Mouse (Mus musculus): Measurements from ENCODE around the gene Gm20388. TPM values are rescaled to one million over a fixed set of nuclear protein-coding genes. Genes with fewer than 3 reads are reported as not detected.

The Gm20388 gene
- polyA plus RNA-seq, 1 experiment from 2014 or later = 7.4 TPM

- Histone ChIP-seq H3K9me3 (replicated peaks; ENCODE audit: control insufficient read depth, low read length) (no peaks in the 10 kb centered on the region), H3K27ac (ENCODE audit: low read length) (no peak overlapping the region), H3K4me2 (ENCODE audit: low read depth, low read length) (no peak overlapping the region), H3K4me3 (replicated peaks; ENCODE audit: low read length) (no peak overlapping the region), H3K4me1 (ENCODE audit: control insufficient read depth, insufficient read depth, low read length) (peaks cover 12% of the 10 kb centered on the region), H3K36me3 (ENCODE audit: control insufficient read depth, insufficient read depth, low read length) (no peaks in the 10 kb centered on the region), H3K9ac (ENCODE audit: low read length) (no peak overlapping the region), H3K27me3 (ENCODE audit: control insufficient read depth, insufficient read depth, low read length) (no peaks in the 10 kb centered on the region)
- 79% methylated on average over 3 of the region's 3 CpGs for WGBS
- no peak for ATAC-seq (ENCODE audit: insufficient read depth, low FRiP score)
These were observed 1732.2 kb downstream of the Gm20388 start for GRCm38 (mm10) chr8:121642804-121643203.

- Histone ChIP-seq H3K4me2 (ENCODE audit: low read depth, low read length) (no peak overlapping the region), H3K9me3 (replicated peaks; ENCODE audit: control insufficient read depth, low read length) (no peaks in the 10 kb centered on the region), H3K27me3 (ENCODE audit: control insufficient read depth, insufficient read depth, low read length) (no peaks in the 10 kb centered on the region), H3K27ac (ENCODE audit: low read length) (no peak overlapping the region), H3K4me1 (ENCODE audit: control insufficient read depth, insufficient read depth, low read length) (peaks cover 18% of the 10 kb centered on the region; the same call in 1 of the 2 replicates), H3K36me3 (ENCODE audit: control insufficient read depth, insufficient read depth, low read length) (no peaks in the 10 kb centered on the region), H3K4me3 (replicated peaks; ENCODE audit: low read length) (no peak overlapping the region), H3K9ac (ENCODE audit: low read length) (no peak overlapping the region)
- no peak for ATAC-seq (ENCODE audit: insufficient read depth, low FRiP score)
- WGBS = 64% methylated on average over 11 of the region's 11 CpGs
These were observed 1732.7 kb downstream of the Gm20388 start for GRCm38 (mm10) chr8:121643384-121643783.

GRCm38 (mm10) chr8:121647511-121648215, 1737.0 kb downstream of the Gm20388 start:
- H3K9ac ChIP-seq (ENCODE audit: low read length) = no peak overlapping the region
- no peaks in the 10 kb centered on the region for H3K9me3 ChIP-seq (replicated peaks; ENCODE audit: control insufficient read depth, low read length)
- H3K4me2 ChIP-seq (ENCODE audit: low read depth, low read length) = no peak overlapping the region
- H3K27me3 ChIP-seq (ENCODE audit: control insufficient read depth, insufficient read depth, low read length) = no peaks in the 10 kb centered on the region
- 78% methylated on average over 12 of the region's 12 CpGs for WGBS
- H3K27ac ChIP-seq (ENCODE audit: low read length) = no peak overlapping the region
- peaks cover 46% of the 10 kb centered on the region for H3K4me1 ChIP-seq (ENCODE audit: control insufficient read depth, insufficient read depth, low read length)
- H3K36me3 ChIP-seq (ENCODE audit: control insufficient read depth, insufficient read depth, low read length) = no peaks in the 10 kb centered on the region
- no peak for ATAC-seq (ENCODE audit: insufficient read depth, low FRiP score)
- H3K4me3 ChIP-seq (replicated peaks; ENCODE audit: low read length) = no peak overlapping the region

GRCm38 (mm10) chr8:121648451-121648850, 1737.8 kb downstream of the Gm20388 start:
- Histone ChIP-seq H3K4me2 (ENCODE audit: low read depth, low read length) (no peak overlapping the region), H3K4me1 (ENCODE audit: control insufficient read depth, insufficient read depth, low read length) (peaks cover 47% of the 10 kb centered on the region), H3K27ac (ENCODE audit: low read length) (no peak overlapping the region), H3K9me3 (replicated peaks; ENCODE audit: control insufficient read depth, low read length) (no peaks in the 10 kb centered on the region), H3K9ac (ENCODE audit: low read length) (no peak overlapping the region), H3K27me3 (ENCODE audit: control insufficient read depth, insufficient read depth, low read length) (no peaks in the 10 kb centered on the region), H3K36me3 (ENCODE audit: control insufficient read depth, insufficient read depth, low read length) (no peaks in the 10 kb centered on the region), H3K4me3 (replicated peaks; ENCODE audit: low read length) (no peak overlapping the region)
- ATAC-seq (ENCODE audit: insufficient read depth, low FRiP score) = no peak
- 53% methylated on average over 16 of the region's 16 CpGs for WGBS

GRCm38 (mm10) chr8:121649423-121649822, 1738.8 kb downstream of the Gm20388 start:
- Histone ChIP-seq H3K36me3 (ENCODE audit: control insufficient read depth, insufficient read depth, low read length) (no peaks in the 10 kb centered on the region), H3K4me1 (ENCODE audit: control insufficient read depth, insufficient read depth, low read length) (peaks cover 54% of the 10 kb centered on the region), H3K4me3 (replicated peaks; ENCODE audit: low read length) (peak overlapping the region; percentile 22; the same call in 1 of the 2 replicates), H3K4me2 (ENCODE audit: low read depth, low read length) (peak overlapping the region; percentile 97), H3K27me3 (ENCODE audit: control insufficient read depth, insufficient read depth, low read length) (no peaks in the 10 kb centered on the region), H3K27ac (ENCODE audit: low read length) (no peak overlapping the region), H3K9ac (ENCODE audit: low read length) (peak overlapping the region; percentile 16; the same call in 1 of the 2 replicates), H3K9me3 (replicated peaks; ENCODE audit: control insufficient read depth, low read length) (no peaks in the 10 kb centered on the region)
- 67% methylated on average over 5 of the region's 5 CpGs for WGBS
- ATAC-seq (ENCODE audit: insufficient read depth, low FRiP score) = no peak

- Histone ChIP-seq H3K9ac (ENCODE audit: low read length) (peak overlapping the region; percentile 16; the same call in 1 of the 2 replicates), H3K4me1 (ENCODE audit: control insufficient read depth, insufficient read depth, low read length) (peaks cover 51% of the 10 kb centered on the region), H3K27me3 (ENCODE audit: control insufficient read depth, insufficient read depth, low read length) (no peaks in the 10 kb centered on the region), H3K4me2 (ENCODE audit: low read depth, low read length) (peak overlapping the region; percentile 97), H3K36me3 (ENCODE audit: control insufficient read depth, insufficient read depth, low read length) (no peaks in the 10 kb centered on the region), H3K9me3 (replicated peaks; ENCODE audit: control insufficient read depth, low read length) (no peaks in the 10 kb centered on the region), H3K27ac (ENCODE audit: low read length) (no peak overlapping the region), H3K4me3 (replicated peaks; ENCODE audit: low read length) (peak overlapping the region; percentile 22)
- ATAC-seq (ENCODE audit: insufficient read depth, low FRiP score) = no peak
- 54% methylated on average over 10 of the region's 10 CpGs for WGBS
These were observed 1739.3 kb downstream of the Gm20388 start for GRCm38 (mm10) chr8:121649904-121650303.

GRCm38 (mm10) chr8:121650389-121651307, 1740.0 kb downstream of the Gm20388 start:
- H3K36me3 ChIP-seq (ENCODE audit: control insufficient read depth, insufficient read depth, low read length) = no peaks in the 10 kb centered on the region
- 51% methylated on average over 20 of the region's 20 CpGs for WGBS
- ATAC-seq (ENCODE audit: insufficient read depth, low FRiP score) = no peak
- H3K4me3 ChIP-seq (replicated peaks; ENCODE audit: low read length) = peak overlapping the region; percentile 74
- peak overlapping the region; percentile 80 for H3K9ac ChIP-seq (ENCODE audit: low read length)
- peak overlapping the region; percentile 97 for H3K4me2 ChIP-seq (ENCODE audit: low read depth, low read length)
- H3K4me1 ChIP-seq (ENCODE audit: control insufficient read depth, insufficient read depth, low read length) = peaks cover 47% of the 10 kb centered on the region
- no peak overlapping the region for H3K27ac ChIP-seq (ENCODE audit: low read length)
- no peaks in the 10 kb centered on the region for H3K9me3 ChIP-seq (replicated peaks; ENCODE audit: control insufficient read depth, low read length)
- H3K27me3 ChIP-seq (ENCODE audit: control insufficient read depth, insufficient read depth, low read length) = no peaks in the 10 kb centered on the region

GRCm38 (mm10) chr8:121651308-121651873, 1740.8 kb downstream of the Gm20388 start:
- no peak for ATAC-seq (ENCODE audit: insufficient read depth, low FRiP score)
- Histone ChIP-seq H3K9me3 (replicated peaks; ENCODE audit: control insufficient read depth, low read length) (no peaks in the 10 kb centered on the region), H3K27me3 (ENCODE audit: control insufficient read depth, insufficient read depth, low read length) (no peaks in the 10 kb centered on the region), H3K9ac (ENCODE audit: low read length) (peak overlapping the region; percentile 80), H3K4me3 (replicated peaks; ENCODE audit: low read length) (peak overlapping the region; percentile 74), H3K4me1 (ENCODE audit: control insufficient read depth, insufficient read depth, low read length) (peaks cover 47% of the 10 kb centered on the region), H3K4me2 (ENCODE audit: low read depth, low read length) (peak overlapping the region; percentile 97), H3K27ac (ENCODE audit: low read length) (no peak overlapping the region), H3K36me3 (ENCODE audit: control insufficient read depth, insufficient read depth, low read length) (no peaks in the 10 kb centered on the region)
- 8% methylated on average over 45 of the region's 47 CpGs for WGBS
